In the genomic region with DNA sequence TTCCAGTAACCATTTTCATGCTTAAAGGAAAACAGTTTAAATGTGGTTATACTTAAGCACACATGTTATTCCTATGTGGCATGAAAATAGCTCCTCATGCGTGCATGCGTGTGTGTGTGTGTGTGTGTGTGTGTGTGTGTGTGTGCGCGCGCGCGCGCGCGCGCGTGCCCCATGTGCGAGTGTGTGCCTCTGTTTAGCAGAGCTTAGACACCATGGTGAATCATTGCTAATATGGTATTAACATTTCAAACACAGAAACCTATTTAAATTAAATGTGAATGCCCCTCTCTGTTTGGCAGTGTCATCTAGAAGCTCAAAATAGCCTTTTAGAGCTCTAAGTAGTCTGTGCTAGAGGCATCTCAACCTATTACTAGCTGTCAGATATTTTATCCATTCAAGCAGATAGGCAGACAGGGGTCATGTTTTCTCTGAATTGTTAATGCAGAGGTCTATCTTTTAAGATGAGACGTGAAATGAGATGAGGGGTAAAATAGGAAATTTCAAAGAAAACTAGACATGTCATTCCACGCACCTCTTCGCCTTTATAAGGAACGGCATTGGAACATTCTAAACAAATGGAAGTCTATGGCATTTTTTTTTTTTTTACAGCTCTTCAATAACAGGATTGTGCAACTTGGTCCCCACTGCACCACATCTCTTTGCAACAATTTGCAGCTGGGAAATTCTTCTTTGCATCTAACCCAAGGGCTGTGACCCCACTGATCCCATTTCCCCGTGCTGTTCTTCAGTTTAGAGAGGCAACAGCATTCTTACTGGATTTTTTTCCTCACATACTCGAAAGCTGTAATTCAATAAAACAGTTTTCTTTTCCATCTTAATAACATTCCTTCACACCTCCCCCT, we compare ENCODE assay signal across 17 mouse cellular contexts.
"Had no signal": no experiment of that assay in that cellular context is flagged by ENCODE, and none has a peak within 500 bp of the region (broad histone marks: within the 10 kb centered on the region; RNA-seq: fewer than 3 reads in every experiment).

No protein-coding gene starts in this region.

- DNase-seq: kidney, adult 18-20 months; kidney, postnatal 25 days; right cerebral cortex, adult 18-20 months; right cerebral cortex, postnatal 25 days; thymus, postnatal 4 days had no signal

- H3K4me3 ChIP-seq: intestine, embryonic 15.5 days; kidney, embryonic 15.5 days; left cerebral cortex, adult 2 months; limb, embryonic 10.5 days; liver, embryonic 15.5 days; lung, embryonic 15.5 days; megakaryocyte, embryonic 14.5 days; myocyte; neural tube, embryonic 15.5 days had no signal

- H3K9me3 ChIP-seq: intestine, embryonic 15.5 days; limb, embryonic 10.5 days; liver, embryonic 15.5 days; lung, embryonic 15.5 days; neural tube, embryonic 15.5 days had no signal

- H3K4me2 ChIP-seq: intestine, embryonic 15.5 days; kidney, embryonic 15.5 days; liver, embryonic 11.5 days; liver, embryonic 15.5 days; lung, embryonic 15.5 days; neural tube, embryonic 15.5 days had no signal

- H3K4me1 ChIP-seq: intestine, embryonic 15.5 days; limb, embryonic 10.5 days; liver, embryonic 15.5 days; megakaryocyte, embryonic 14.5 days; neural tube, embryonic 15.5 days had no signal

- H3K36me3 ChIP-seq: intestine, embryonic 15.5 days; kidney, embryonic 15.5 days; limb, embryonic 10.5 days; liver, embryonic 15.5 days; lung, embryonic 15.5 days; neural tube, embryonic 15.5 days had no signal

- H3K9ac ChIP-seq: intestine, embryonic 15.5 days; kidney, embryonic 15.5 days; liver, embryonic 15.5 days; lung, embryonic 15.5 days; neural tube, embryonic 15.5 days had no signal

- ATAC-seq: intestine, embryonic 15.5 days had no signal

- H3K27ac ChIP-seq: intestine, embryonic 15.5 days; kidney, embryonic 15.5 days; left cerebral cortex, adult 2 months; limb, embryonic 10.5 days; liver, embryonic 15.5 days; lung, embryonic 15.5 days; macrophage; neural tube, embryonic 15.5 days; stomach, postnatal 0 days had no signal

- H3K27me3 ChIP-seq: intestine, embryonic 15.5 days; kidney, embryonic 15.5 days; liver, embryonic 15.5 days; lung, embryonic 15.5 days; megakaryocyte, embryonic 14.5 days; neural tube, embryonic 15.5 days had no signal
